Mouse (Mus musculus) left cerebral cortex, adult 8-10 months (tissue): ENCODE data around the gene Nfatc2ip. TPM values are rescaled to one million over a fixed set of nuclear protein-coding genes. Genes with fewer than 3 reads are reported as not detected.

Source experiments
- DNase-seq, 2 experiments: peaks; one replicate each; pipeline ENCODE4 v3.0.0; 2022; ENCODE audit warnings: low spot score in 2 of 2
- total RNA-seq, 4 experiments: library from RNA; stranded (reverse); gene quantifications; 2 replicates each; pipeline ENCODE4 v1.2.4; 2022

The Nfatc2ip gene
- total RNA-seq, 4 experiments from 2014 or later = 4.4 to 6.4 (median 5.3) TPM

DNA sequence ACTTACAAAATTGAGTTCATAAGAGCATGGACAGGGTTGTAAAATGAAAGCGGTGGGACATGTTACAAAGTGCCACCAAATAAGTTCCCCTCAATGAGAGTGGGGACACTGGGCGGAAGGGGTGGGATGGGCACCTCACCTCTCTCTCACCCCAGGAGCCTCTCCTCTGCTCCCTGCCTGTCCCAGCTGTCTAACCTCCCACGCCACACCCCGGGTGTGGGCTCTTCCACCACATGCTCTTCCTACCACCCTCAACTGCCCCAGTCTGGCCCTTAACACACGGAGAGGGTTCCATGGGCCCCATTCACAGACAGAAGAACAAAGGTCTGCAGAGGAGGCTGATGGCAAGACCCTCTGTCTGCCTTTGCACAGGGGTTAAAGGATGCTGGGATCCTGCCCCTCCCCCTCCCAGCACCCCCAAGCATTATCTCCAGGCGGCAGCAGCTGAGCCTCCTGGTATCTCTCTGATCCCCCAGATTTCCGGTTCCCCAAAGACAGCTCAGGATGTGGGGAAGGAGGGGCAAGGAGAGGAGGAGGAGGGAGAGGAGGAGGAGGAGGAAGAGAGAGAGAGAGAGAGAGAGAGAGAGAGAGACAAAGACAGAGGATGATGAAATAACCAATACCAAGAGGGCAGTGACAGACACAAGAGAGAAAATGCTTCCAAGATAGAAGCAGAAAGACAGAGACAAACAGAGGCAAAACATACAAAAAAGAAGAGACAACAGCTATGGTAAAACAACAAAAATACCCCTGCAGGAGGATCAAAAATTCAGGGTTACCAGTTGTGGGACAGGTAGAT lies 39.5 kb downstream of the Nfatc2ip start:
- DNase-seq = no peak

DNA sequence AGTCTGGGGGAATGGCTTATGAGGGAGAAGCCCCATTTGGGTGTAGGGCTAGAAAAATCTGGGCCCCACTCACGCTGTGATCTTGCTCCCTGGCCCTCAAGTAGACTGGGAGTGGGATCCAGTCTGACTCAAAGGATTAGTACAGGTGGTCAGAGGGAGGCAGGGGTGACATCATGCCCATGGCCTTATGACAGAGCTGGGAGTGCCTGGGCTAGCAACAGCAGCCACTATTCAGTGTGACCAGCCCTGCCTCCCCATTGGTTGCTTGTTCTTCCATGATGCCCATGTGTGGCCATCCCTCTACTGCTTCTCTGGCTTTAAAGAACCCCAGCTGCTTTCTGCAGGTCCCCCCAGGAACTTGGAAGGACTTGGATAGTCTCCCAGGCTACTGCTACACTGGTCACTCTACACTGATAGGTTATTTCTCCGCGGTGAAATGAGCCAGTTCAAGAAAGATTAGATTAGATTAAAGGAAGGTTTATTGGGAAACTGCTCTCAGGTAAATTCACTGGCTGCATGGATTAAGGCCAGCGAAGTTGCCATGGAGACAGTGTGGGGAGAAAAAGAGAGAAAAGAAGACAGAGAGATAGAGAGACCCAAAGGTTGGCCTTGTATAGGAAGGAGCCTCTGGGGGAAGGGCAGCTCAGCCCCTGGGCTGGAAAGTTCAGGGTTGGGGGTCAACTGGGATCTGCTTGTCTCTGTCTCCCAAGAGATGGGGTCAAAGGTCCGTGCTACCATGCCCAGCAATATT lies 40.5 kb downstream of the Nfatc2ip start:
- DNase-seq = no peak

DNA sequence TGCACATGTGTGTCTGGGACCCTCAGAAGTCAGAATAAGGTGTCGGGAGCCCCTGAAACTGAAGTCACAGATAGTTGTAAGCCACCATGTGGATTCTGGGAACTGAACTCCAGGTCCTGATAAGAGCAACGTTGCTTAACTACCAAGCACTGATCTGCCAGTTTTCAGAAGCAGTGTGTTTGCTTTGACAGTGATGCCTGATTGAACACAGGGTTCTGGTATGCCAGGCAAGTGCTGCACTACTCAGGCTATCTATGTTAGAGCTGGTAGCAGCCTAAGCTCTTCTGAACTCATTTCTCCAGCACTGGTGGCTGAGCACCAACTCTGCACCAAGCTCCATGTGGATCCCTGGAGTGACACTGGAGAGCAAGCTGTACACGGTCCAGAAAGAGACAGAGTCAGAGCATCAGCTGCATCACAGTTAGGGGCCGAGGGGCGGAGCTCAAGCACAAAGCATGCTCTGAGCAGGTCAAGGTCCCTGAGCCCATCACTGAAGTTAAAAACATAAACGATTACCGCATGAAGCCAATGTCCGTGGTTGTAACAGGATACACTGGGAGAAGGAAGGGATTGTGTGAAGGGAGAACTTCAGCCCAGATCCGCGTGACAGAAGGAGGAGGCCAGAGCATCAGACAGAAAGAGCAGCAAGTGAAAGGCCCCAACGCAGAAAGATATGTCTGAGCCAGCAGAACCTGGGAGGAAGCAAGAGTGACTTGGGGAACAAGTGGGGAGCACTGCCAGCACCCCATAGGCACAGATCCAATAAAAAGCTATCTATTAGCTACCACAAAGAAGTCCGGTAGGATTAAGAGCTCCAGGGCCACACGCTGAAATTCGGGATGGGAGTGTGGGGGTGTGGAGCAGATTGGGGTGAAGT lies 41.6 kb downstream of the Nfatc2ip start:
- no peak for DNase-seq

DNA sequence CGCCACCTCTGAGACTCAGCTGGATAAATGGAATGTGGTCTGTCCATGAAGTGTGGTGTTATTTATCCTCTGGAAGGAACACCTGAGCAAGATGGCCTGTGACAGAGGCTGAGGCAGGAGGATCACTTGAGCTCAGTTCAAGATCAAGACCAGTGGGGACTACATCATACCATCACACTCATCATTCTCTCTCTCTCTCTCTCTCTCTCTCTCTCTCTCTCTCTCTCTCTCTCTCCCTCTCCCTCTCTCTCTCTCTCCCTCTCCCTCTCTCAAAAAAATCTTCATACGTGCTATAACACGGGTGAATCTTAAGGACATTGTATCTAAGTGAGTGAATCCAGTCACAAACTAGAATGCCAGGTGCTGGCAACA lies 42.6 kb downstream of the Nfatc2ip start:
- DNase-seq = no peak

DNA sequence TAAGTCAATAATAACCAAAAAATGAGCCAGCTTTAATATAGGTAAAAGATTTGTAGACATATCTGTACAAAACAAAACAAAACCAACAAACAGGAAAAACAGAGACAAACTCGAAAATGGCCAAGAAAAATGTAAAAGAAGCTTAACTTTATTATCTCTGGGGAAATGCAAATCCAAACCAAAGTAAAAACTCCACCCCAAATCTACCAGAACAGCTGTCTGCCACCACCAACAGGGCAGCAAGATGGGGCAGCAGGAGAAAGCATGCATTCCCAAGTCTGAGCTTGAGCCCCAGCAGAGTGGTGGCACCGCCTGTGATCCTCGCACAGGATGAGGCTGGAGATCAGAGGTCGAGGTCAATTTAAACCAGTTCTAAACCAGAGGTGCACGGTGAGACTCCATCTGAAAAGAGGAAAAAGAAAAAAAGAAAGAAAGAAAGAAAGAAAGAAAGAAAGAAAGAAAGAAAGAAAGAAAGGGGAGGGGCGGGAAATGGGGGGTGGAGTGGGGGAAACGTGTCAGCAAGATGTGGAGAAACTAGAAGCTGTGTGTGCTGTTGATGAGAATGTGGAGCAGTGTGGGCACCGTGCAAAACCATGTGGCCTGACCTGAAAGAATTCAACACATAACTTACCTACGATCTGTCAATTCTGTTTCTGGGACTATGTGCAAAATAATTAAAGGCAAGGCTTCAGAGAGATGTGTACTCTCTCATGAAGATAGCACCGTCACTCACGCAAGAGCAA lies 43.1 kb downstream of the Nfatc2ip start:
- DNase-seq = no peak

DNA sequence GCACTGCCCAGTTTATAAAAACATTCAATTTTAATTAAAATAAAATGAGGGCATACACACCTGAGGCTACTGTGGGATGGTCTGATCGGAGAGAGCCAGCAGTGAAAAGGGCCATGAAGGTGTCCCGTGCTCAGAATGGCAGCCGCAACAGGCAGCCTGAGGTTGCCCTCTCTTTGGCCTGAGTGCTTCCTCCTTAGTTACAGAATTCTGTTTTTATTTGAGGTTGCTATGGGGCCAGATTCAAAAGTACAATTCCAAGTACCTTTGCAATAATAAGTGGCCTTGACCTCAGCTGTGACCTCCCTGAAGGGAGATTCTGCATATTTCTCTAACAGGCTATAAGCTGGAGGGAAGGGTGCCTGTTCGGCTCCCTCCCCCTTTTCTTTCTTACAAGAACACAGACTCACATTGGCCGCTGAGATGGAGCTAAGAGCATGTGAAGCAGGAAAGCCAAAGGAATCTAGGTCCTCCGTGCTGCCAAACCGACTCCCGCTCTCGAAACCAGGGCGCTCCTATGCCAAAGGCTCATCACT lies 45.1 kb downstream of the Nfatc2ip start:
- DNase-seq = no peak

DNA sequence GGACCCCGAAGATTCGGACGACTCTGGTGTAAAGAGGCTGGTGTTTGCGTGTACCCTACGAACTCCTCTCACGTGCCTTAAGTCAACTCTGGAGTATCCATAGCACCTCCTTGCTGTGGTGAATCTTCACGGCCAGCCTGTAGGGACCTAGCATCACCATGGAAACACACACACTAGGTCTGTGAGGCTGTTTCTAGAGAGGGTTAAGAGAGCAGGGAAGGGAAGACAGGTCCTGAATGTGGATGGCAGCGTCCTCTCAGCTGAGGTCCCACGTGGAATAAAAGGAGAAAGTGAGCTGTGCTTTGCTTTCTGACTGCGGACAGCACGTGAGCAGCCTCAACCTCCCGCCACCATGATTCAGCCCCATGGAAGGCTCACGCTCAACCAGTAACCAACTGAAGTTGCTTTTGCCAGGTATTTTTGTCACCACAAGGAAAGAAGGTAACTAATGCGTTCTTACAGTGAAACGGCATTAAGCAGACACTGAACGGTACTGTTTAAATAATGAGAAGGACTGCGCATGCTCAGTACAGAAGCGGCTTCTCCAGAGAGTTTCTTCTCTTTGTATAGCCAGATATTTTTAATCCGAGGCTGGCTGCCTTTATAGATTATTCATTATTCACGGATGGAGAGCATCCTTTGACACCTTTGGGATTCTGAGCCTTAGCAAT lies 45.7 kb downstream of the Nfatc2ip start:
- DNase-seq = no peak

DNA sequence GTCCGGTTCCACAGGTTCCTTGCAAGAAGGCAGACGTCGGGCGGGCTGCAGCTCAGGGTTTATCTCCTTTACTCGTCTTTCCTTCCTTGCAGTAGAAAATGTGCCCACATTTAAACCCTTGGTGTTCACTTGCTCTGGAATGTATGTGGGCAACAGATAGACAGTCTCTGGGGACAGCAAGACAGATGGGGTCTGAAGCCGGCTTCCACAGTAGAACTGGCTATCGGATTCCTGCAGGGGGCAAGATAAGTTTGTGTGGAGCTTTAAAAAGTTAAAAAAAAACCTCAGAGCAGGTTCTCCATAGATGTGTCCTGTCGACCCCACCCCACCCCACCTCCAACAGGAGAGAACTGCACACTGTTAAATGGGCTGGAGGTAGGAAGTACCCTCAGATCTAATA lies 48.2 kb downstream of the Nfatc2ip start:
- no peak for DNase-seq

DNA sequence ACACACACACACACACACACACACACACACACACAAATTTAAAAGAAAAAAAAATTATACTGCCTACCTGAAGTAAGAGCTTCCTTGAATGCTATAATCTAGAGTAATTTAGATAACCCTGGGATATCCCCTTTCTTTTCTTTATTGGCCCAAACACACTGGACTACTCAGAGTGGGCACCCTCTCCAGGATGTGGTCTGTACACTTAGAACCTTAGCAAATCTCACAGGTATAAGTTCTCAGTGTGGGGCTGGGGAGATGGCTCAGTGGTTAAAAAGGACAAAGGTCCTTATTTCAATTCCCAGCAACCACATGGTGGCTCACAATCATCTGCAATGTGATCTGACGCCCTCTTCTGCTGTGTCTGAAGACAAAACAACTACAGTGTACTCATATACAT lies 49.4 kb downstream of the Nfatc2ip start:
- no peak for DNase-seq

DNA sequence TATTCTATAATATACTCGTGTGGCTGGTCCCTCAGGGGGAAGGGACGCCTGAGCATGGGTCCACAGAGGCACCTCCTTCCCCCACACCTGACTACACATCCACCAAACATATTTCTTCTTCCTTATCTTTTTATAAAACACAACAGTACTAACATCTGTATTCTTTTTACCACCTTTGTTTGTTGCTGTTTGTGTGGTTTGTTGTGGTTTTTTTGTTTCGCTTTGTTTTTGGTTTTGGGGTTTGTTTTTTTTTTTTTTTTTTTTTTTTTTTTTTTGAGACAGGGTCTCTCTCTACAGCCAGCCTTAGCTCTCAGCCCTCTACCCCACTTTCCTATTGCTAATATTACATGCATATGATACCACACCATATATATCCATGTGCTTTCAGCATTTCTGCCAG lies 50.6 kb downstream of the Nfatc2ip start:
- no peak for DNase-seq

DNA sequence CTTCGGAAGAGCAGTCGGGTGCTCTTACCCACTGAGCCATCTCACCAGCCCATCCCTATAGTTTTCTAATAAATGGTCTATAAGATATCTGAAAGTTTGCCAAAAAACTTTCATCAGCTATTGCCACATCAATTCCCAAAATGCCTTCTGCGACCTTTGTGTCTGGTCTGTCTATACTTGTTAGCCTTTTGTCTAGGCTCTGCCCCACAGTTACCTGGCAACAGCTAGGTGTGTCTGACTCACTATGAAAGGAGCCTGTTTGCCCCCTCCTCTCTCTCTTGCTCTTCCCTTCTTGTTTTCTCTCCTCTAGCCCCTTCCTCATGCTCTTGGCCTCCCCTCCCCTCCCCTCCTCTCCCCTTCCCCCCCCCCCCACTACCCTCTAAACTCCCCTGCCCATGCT lies 51.0 kb downstream of the Nfatc2ip start:
- no peak for DNase-seq

DNA sequence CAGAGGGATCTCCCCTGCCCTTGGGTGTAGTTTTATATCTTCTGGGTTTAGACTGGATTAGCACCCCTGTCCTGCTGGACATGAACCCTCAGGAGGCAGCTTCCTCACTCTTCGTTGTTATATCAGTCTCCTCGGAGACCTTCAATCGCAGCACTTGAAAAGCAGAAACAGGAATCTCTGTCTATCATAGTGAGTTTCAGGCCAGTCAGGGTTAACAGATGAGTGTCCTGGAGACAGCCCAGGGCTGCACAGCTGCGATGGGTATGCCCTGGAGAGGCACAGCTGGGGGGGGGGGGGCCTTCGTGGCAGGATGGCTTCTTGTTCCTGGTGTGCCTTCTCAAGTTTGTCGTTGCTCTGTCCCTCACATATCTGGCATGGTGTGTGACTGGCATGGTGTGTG lies 55.6 kb downstream of the Nfatc2ip start:
- DNase-seq = no peak

DNA sequence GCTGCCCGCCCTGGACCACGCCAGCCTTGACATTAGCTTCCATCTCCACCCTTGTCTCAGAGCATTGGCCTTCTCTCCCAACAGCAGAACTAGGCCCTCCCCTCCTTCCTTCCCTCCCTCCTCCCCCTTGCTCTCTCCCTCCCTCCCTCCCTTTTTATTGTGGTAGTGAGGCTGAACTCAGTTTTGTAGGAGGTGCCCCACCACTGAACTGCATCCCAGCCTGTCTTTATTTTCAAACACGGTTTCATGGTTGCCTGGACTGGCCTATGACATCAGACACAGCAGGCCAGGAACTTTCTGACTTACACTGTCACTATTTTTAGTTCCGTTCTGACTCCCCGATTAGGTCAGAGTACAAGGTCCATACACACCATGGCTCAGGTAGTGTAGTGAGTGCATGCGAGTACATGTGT lies 56.3 kb downstream of the Nfatc2ip start:
- DNase-seq = no peak

DNA sequence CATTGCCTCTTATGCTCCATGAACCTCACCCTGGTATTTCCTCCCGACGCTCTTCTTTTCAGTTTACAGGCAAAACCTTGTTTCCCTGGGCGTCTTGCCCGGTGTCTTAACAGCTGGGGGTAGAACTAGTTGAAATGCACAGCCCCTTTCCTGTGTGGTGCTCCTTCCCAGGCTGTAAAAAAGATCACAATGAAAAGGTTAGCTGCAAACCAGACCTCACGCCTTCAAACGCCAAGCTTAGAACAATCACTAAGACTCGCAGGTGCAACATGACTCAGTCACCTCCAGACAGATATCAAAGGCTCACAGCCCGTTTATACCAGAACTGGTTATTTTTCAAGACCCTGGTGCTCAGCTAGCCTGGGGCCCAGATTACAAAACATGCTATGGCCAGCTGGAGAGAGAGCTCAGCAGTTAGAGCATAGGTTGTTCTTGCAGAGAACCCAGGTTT lies 57.0 kb downstream of the Nfatc2ip start:
- no peak for DNase-seq

DNA sequence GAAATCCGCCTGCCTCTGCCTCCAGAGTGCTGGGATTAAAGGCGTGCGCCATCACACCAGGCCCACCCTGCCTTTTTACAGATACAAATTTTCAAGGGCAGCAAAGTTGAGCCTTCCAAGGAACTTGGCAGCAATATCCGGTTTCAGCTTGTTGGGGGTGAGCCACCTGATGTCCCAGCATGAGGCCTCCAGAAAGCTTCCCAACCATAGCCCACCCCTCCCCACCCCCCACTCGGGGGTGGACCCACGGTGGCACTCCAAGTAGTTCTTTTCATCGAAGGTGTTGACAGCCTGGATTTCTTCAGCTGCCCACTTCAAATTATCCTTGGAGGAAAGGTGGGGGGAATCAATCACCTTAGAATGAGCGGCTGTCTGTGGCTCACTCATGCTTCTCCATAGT lies 57.6 kb downstream of the Nfatc2ip start:
- DNase-seq = no peak

DNA sequence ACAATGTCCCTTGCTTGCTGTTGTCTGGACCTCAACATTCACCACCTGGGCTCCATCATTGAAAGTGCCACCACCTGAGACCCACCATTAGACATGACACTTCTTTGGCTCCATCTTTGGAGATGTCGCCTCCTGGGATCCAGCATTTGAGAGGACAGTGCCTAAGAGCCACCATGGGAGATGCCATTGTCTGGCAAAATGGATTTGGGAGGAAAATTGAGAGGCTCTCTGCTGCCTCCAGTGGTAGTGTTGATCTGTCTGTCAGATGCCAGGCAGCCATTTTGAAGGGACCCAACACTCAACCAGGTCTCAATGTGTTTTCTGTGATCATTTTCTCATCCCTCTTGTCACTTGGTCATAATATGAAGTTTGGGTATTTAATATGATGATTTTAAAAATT lies 61.0 kb downstream of the Nfatc2ip start:
- DNase-seq = no peak
